Mouse (Mus musculus): ENCODE results near the gene Pde6h.
A peak's percentile ranks its signal among the peaks of the same experiment; 100 is the strongest.

The Pde6h gene

GRCm38 (mm10) chr6:136913384-136914126 lies 10.1 kb upstream of the Pde6h start:
- DNase-seq = no peak

- DNase-seq = no peak
Measured at GRCm38 (mm10) chr6:136914234-136914633, 9.4 kb upstream of the Pde6h start.

GRCm38 (mm10) chr6:136915721-136916395 lies 7.8 kb upstream of the Pde6h start:
- DNase-seq = no peak

- DNase-seq = no peak
Measured at GRCm38 (mm10) chr6:136917885-136918284, 5.7 kb upstream of the Pde6h start.

DNA sequence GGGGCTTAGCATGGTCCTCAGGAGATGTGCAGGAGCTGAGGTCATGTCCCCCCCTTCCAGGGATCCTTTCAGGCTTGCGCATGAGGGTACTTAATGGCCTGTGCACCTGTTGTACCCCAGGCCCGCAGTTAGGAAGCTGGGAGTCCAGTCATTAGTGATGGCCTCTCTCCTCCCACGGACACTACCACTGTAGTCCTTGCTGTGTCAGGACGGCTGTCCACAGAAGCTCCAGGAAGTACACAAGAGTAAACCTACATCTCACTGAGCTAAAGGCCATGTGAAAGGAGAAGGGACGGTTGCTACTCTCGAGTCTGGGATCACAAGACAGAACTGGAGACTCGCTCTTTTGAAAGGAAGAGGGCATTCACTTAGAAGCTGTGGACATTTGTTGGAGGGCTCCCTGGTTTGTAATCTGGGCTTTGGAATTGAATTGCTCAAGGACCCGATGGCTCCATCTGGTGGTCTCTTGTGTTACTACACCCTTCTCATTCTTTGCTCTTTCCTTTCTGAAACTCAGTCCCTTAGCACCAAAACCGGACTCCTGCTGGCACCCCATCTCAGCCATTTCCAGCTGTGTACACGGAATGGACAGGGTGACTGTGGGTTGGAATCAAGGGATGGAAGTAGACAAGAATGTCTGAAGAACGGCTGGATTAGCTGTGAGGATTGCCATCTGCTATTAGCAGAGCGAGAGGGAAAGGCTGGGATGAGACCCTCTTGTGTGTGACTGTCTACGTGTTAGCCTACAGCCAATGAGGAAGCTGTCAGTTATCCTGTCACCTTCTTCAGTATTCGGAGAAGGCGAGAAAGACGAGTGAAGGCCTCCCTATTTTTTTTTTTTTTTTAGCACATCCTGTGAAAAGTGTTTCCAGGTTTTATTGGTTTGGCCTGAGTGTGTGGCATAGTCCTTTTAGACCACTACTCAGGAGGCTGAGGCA lies 3.0 kb upstream of the Pde6h start:
- peak; percentile 42 to 77 for DNase-seq

- DNase-seq = no peak
Measured at GRCm38 (mm10) chr6:136921601-136922000, 2.0 kb upstream of the Pde6h start.

- no peak for DNase-seq
Measured at GRCm38 (mm10) chr6:136922080-136922479, 1.6 kb upstream of the Pde6h start, which contains the start of gene Erp27. Gene Erp27 (minus strand): TSS chr6:136922180.

- DNase-seq = no peak
Measured at GRCm38 (mm10) chr6:136922871-136923270, 761 bp upstream of the Pde6h start.

- DNase-seq = no peak
Measured at GRCm38 (mm10) chr6:136925049-136925448, 1.4 kb downstream of the Pde6h start.

GRCm38 (mm10) chr6:136927626-136928025 lies 4.0 kb downstream of the Pde6h start:
- DNase-seq = no peak

DNA sequence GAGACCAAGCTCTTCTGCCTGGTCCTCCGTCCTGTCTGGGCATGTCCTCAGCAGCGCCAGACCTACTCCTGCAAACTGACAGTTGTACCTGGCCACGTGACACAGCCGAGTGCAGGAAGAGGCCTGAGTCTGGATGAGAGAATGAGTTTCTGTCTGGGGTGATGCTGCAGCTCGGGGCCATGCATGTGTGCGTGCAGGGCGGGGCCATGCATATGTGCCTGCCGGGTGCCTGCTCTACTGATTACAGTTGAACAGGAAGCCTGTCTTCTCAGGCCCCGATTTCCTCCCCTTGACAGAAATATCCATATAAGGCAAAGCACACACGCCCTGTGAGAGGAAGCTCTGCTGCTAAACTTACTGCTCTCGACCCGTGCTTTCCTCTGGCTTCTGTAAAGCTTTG lies 7.0 kb downstream of the Pde6h start:
- no peak for DNase-seq

DNA sequence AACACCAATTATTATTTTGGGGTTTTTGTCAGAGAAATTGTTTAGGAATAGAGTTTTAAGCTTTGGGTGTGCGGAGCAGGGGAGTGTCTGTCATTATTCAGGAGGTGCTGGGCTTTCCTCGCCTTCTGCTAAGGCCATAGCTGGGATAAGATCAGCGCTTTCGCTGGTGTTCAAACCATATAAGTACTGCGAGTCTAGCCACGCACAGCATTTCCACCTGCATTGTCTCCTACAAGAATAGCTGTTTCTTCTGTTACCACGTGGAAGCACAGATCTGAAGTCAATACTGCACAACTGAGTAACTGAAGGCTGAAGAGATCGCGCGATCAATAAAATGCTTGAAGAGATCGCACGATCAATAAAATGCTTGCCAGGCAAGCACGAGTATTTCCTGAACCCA lies 7.6 kb downstream of the Pde6h start:
- no peak for DNase-seq

DNA sequence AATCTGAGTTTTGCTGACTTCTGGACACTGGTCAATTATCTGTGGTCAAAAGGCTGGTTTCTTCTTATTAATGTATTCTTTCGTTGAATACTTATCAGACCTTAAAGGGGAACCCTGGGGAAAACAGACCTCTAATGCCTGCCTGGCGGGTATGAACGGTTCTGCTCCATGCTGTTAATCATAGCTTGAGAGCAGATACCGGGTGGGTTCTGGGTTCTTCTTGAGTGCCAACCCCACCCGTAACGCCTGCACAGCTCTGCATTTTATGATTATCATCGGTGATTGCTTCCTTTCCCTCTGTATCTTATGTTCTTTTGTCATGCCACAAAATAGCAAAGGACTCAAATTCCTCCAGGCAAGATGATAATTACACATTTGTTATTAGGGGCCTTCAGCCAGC lies 10.4 kb downstream of the Pde6h start:
- DNase-seq = no peak

DNA sequence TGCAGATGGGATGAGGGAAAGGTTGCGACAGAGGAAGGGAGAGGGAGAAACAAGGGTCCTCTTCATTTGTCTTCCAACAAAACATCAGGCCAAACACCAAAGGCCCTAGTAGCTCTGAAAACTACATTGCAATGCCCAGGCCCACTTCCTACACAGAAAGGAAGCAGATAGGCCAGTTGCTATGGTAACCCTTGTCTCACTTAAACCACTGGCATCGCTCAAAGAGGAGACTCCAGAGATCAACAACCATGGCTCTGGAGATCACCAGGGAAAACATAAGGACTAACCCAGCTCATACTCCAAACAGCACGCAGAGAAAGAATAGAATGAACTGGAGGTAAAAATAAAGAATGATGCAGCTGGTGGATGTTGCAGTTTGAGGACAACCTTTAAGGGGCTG lies 11.6 kb downstream of the Pde6h start:
- DNase-seq = no peak

DNA sequence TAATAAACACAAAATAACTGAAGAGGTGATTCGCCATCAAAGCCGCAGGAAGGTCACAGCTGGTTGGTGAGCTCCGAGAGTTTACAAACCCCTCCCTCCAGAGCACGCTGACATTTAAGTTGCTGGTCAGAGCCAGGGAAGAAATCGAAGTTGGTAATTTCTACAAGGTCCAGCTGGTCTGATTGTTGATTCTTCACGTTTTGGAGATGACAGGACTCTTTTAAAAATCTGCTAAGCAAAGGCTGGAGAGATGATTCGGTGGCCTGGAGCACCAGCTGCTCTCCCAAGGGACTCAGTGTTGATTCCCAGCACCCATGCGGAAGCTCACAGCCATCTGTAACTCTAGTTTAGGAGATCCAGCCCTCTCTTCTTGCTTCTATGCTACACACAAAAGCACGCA lies 12.7 kb downstream of the Pde6h start:
- no peak for DNase-seq

GRCm38 (mm10) chr6:136937117-136937516 lies 13.5 kb downstream of the Pde6h start:
- no peak for DNase-seq

DNA sequence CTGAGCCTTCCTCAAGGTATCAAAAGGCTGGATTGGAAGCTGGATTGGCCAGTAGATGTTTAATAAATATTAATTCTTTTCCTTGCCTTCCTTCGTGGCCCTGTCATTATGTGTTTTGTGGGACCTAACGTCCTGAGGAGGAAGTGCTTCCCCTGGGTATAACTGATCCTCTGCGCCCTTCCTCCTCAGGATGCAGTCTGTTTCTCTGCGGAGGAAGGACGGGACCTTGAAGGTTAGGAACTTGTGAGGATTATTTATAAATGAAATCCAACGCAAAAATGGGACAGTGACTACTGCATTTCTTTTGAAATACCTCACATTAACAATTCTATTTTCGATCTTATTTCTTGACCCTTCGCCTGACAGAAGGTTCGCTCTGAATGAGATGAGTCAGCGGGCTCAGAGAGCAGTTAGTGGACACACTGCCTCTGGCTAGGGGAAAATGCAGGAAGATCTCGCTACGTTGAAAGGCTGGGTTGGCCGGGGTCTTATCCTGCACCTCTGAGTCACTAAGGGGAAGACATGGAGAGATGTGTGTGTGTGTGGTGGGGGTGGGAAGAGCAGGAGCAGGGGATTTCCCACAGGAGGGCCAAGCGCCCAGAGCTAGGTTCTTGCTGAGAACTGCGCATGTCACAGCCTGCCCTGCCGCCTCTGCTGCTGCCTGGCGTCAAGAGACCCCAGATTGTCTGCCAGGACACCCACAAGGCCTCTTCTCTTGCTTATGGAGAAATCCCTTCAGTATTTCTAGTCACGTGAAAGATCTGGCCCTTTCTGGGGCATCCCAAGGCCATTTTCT lies 14.9 kb downstream of the Pde6h start:
- no peak for DNase-seq

DNA sequence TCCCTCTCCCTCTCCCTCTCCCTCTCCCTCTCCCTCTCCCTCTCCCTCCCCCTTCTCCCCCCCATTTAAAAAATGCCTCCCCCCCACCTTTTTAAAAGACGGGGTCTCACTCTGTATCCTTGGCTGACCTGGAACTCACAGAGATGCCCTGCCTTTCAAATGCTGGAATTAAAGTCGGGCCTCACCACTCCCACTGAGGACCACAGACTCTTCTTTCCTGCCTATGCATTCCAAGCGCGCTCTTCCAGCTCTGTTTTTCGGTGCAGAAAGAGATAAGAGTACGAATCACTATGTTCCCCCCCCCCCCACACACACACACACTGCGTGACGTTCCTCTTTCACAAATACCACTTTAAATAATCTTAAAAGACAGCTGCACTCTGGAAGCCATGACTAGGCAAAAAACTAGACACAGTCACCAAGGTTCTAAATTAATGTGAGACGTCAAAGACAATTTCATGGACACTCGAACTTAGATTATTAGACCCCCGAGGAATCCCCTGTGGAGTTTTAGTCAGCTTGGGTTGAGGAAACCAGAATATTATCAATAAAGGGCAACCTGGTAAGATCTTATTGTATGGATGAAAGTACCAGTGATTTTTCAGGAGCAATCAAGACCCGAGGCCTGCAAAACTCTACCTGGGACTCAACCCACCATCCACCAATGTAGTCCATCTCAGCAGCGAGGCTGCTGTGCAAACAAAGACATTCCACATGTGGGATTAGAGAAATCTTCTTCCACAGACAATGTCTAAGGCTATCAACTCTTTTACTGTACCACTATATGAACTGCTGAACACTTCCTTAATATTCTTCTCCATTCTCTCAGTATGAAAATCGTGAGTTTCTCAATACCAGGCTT lies 15.9 kb downstream of the Pde6h start:
- no peak for DNase-seq

DNA sequence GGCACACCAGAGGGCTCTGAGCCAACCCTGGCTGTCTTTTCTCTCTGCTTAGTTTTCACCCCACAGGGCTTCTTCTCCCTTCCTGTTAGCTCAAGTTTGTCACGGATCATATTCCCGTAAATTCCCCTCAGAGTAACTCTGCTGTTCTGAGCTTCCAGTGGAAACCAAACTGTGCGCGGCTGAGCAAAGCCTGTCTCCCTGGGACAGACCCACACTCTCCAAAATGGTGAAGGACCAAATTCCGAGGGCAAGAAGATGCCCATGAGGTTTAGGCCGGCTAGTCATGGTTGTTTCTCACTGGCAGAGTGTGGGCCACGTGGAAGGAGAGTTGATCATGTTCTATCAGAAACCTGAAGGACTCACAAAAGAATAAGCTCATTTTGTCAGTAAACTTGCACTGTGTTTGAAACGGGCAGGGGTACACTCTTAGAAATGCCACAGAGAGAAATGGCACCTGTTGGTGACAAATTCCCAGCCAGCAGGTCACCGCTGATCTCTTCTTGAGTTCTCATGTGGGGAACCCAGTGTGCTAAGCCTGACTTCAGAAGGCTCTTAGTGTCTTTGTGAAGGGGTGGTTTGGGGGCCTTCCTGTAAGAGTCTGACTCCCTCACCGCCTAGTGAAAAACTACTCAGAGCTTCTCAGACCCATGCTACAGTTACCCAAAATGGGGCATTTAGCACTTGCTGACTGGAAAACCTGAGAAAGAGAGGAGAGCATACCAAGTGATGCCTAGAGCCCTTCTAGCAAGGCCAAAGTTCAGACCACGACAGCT lies 16.7 kb downstream of the Pde6h start:
- DNase-seq = no peak

Data from cerebellum, postnatal 25 days (tissue).